Comparison of ENCODE assay signal across 8 mouse cellular contexts in the genomic region with DNA sequence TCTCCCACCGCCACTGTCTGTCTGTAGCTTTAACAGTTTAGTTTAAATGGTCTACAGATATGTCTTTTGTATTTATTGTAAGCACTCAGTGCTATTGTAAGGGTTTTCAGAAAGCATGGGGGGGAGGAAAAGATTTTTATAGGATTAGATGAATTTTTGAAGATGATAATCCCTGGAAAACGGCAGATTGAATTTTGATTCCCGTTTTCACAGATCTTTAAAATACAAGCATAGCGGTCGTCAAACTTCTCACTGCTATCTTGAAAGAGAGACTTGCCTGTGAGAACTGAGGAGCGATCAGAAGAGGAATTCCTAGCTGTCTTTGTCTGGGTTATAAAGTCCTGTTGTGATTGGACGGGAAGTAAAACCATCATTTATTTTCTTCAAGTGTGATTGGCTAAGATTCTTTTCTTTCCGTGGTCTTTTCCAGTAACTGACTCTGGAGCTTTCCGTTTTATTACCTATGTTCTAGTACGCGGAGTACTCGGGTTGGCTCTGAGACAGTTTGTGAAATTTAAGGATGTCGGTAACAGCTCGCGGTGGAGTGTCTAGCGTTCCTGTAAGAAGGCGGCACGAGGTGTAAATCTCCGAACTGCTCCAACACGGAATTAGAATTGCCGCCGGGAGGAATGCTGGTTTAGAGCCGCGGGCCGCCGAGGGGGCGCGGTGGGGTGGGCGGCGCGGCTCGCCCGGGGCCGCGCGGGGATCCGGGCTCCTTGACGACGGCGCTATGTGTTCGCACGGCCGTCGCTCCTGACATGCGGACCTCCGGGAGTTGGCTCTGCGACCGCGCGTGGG. TPM values are rescaled to one million over a fixed set of nuclear protein-coding genes. Genes with fewer than 3 reads are reported as not detected.
DNase-seq lines count a peak whose midpoint lies in the region; ATAC-seq lines count a peak whose summit lies in the region.

No protein-coding gene starts in this region.

- H3K36me3 ChIP-seq in intestine, embryonic 14.5 days (ENCODE audit: control insufficient read depth, insufficient read depth, low read length), result no peaks in the 10 kb centered on the region
- no peaks in the 10 kb centered on the region for H3K36me3 ChIP-seq in midbrain, embryonic 10.5 days

- peak overlapping the region; percentile 85 for H3K9ac ChIP-seq in intestine, embryonic 14.5 days (ENCODE audit: low read length)

- peaks cover 10% of the 10 kb centered on the region for H3K4me1 ChIP-seq in intestine, embryonic 14.5 days (replicated peaks; ENCODE audit: control insufficient read depth, insufficient read depth, low read length)
- H3K4me1 ChIP-seq in midbrain, embryonic 10.5 days, result peaks cover 51% of the 10 kb centered on the region

- H3K27ac ChIP-seq in intestine, embryonic 14.5 days (ENCODE audit: low read depth), result peak overlapping the region; percentile 88
- H3K27ac ChIP-seq in midbrain, embryonic 10.5 days (replicated peaks), result peak overlapping the region; percentile 89

- intact Hi-C loops in left cerebral cortex, postnatal 36 days (cut with DNase I), result loop anchor here (5.0 kb wide), 2 partner anchors 61 to 214 kb away; no protein-coding TSS in a partner anchor

- ATAC-seq in intestine, embryonic 14.5 days (replicated peaks; ENCODE audit: low FRiP score, low TSS enrichment, low read depth), result peak; percentile 76

- H3K9me3 ChIP-seq in intestine, embryonic 14.5 days (ENCODE audit: control insufficient read depth, low read length), result no peaks in the 10 kb centered on the region
- no peaks in the 10 kb centered on the region for H3K9me3 ChIP-seq in midbrain, embryonic 10.5 days (replicated peaks)

- H3K4me3 ChIP-seq in intestine, embryonic 14.5 days (ENCODE audit: low read depth, low read length), result peak overlapping the region; percentile 82
- H3K4me3 ChIP-seq in midbrain, embryonic 10.5 days, result peak overlapping the region; percentile 91

- peak overlapping the region; percentile 79 for H3K4me2 ChIP-seq in intestine, embryonic 14.5 days (ENCODE audit: low read length)

- H3K27me3 ChIP-seq in intestine, embryonic 14.5 days (replicated peaks; ENCODE audit: control insufficient read depth, insufficient read depth, low read length), result no peaks in the 10 kb centered on the region
- no peaks in the 10 kb centered on the region for H3K27me3 ChIP-seq in midbrain, embryonic 10.5 days (ENCODE audit: low read depth, poor library complexity, severe bottlenecking)

- under 1% methylated on average over 49 of the region's 50 CpGs for WGBS in intestine, embryonic 14.5 days
- under 1% methylated on average over 50 of the region's 50 CpGs for whole genome bisulfite sequencing in midbrain, embryonic 10.5 days

- peak; percentile 39 for DNase-seq in ovary, postnatal 36 days (ENCODE audit: low spot score)
- no peak for DNase-seq in ovary, adult 18-20 months (ENCODE audit: low spot score)
- DNase-seq in embryo, embryonic 11.5 days (ENCODE audit: low read depth, low spot score), result peak; percentile 43
- DNase-seq in gastrocnemius, postnatal 25 days, result peak; percentile 64
- peak; percentile 83 for DNase-seq in intestine, embryonic 14.5 days (ENCODE audit: low spot score)
- DNase-seq in left cerebral cortex, postnatal 36 days (ENCODE audit: low spot score in 2 of 2), result peak; percentile 79 to 85
- DNase-seq in midbrain, embryonic 10.5 days (ENCODE audit: low spot score), result peak; percentile 62
- DNase-seq in thymus, postnatal 25 days, result peak; percentile 25

RNA-seq across cellular contexts. Expression of a gene that starts 29.5 kb away (rescaled TPM):
- total RNA-seq in gastrocnemius, postnatal 25 days (2021), result 10 to 100 TPM; 10.3 to 12.6 TPM
- 35.7 and 38.2 TPM in 2 replicates for polyA plus RNA-seq in intestine, embryonic 14.5 days (2014; fragmentation: Nextera tagmentation; extraction: Ambion mirVana)
- total RNA-seq in left cerebral cortex, postnatal 36 days (2021), result 10 to 100 TPM; 18.4 to 19.7 TPM
- 31.7 and 36.7 TPM in 2 replicates for polyA plus RNA-seq in midbrain, embryonic 10.5 days (2016; fragmentation: Nextera tagmentation; extraction: Ambion mirVana)

RNA-seq across cellular contexts. Expression of a gene that starts 30.3 kb away (rescaled TPM):
- 10 to 100 TPM; 18.1 to 23.6 TPM for total RNA-seq in gastrocnemius, postnatal 25 days (2021)
- polyA plus RNA-seq in intestine, embryonic 14.5 days (2014; fragmentation: Nextera tagmentation; extraction: Ambion mirVana), result 43.6 and 47.5 TPM in 2 replicates
- 10 to 100 TPM; 71.2 to 96.3 TPM for total RNA-seq in left cerebral cortex, postnatal 36 days (2021)
- polyA plus RNA-seq in midbrain, embryonic 10.5 days (2016; fragmentation: Nextera tagmentation; extraction: Ambion mirVana), result 27.1 and 28.4 TPM in 2 replicates
